Mouse (Mus musculus) lung, postnatal 25 days (tissue): ENCODE data around the gene Zfp87.

Source experiments
- DNase-seq: peaks from one replicate; pipeline ENCODE4 v3.0.0; 2022; ENCODE audit warnings: low spot score

Gene Zfp87

DNA sequence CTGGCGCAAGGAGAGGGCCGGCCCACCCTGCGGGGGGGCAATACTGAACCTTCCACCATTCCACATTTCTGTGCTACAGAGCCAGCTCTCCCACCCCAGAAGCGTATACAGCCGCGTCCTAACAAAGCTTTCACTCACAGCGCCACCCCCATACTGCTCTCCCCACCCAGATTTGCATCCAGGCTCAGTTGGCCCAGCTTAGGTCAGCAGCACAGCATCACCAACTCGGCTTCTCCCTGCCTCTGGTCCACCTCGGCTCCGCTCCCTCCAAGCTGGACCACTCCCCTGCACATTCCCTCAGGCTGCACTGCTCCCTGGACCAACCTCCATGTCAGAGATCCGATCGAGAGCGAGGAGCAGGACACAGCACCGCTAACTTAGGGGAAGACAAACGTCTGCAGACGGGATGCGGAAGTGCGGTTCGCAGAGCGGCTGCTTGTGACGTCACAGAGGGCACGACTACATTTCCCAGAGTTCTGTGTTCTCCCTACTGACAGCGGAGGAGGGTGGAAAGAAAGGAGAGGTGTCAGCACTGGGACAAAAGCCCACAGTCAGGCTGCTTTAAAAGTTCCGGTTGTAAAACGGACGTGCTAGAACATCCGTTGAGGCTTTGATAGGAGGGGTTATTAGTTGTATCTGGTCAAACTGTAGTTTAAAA is at the start of gene Zfp87, which contains the start of gene Gm26965:
Gene Zfp87, minus strand, starts transcription at position 425 of the 658 bp plus-strand sequence.
Gene Gm26965, minus strand, starts transcription at position 399 of the 658 bp plus-strand sequence.
- peak; percentile 97 for DNase-seq

DNA sequence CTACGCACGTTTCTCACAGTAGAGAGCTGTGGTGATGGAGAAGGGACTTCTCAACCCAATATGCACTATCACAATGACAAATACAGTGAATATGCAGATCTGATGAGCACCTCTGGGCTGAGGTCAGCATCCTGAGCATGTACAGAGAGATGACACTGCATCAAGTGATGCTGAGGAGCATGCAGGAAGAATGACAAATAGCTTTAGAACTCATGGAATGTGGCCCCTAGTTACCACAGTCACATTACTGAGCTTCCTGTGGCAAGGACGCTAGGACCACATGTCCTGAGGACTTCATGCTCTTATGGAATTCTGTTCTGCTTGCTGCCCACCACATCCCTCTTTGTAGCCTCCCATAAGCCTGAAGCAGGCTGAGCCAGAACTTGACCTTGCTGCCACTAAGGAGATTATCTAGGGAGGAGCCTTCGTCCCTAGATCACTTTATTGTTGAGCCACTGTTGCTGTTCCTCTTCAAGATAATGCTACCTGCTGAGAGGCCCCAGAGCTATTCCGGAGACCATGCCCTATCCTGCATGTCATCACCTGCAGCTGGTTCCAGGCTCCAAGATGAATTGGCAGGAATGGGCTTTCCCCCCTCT is 46.7 kb upstream of the Zfp87 start:
- no peak for DNase-seq

DNA sequence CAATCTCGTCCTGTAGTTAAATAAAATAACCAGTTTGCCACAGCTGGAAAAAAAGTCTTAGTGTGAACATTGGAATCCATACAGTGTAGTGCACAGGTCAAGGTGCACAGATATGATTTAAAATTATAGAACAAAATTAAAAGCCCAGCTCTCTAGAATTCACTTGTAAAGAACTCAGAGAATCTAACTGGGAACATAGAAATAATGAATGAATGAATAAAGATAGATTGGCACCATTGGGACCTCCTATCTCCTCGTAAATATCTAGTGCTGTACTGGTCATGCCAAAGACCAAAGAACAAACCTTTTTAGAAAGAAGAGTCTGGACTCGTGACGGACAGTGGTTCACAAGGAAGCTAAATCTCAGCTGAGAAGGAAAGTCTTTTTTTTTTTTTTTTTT is 27.8 kb upstream of the Zfp87 start, which contains the start of gene Zfp748:
Gene Zfp748, minus strand, starts transcription at position 101 of the 400 bp plus-strand sequence.
- no peak for DNase-seq

DNA sequence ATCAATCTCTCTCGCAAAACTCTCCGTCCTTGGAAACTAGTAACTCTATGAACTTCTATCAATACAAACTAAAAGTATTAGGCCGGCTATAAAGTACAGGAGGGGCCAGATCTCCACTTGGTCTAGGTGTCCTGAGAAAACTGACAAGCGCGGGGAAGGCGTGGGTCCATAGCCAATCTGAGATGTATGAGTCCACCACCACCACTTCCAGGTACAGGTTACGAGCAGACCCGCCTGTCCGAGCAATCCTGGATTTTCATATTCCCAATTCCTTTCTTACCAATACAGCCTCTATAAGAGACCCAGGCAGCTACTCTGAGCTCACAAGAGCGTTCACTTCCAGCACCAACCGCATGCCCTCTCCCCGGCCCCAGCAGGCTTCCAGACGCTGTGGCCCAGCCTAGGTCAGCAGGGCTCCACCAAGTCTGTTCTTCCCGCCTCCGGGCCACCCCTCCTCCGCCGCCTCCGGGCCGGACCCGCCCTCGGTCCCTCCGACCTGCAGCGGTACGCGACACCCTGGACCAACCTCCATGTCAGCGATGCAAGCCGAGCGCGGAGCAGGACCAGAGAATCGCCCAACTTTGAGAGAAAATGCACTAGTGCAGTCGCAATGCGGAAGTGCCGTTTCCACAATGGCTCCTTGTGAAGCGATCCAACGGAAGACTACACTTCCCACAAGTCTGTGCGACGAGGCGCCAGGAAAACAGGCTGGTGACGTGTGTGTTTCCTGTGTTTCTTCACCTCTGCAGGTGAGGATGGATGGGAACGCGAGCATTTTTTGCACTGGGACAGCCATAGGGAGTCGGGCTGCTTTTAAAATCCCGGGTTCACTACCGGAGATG is 26.7 kb upstream of the Zfp87 start:
- DNase-seq, result peak; percentile 91

DNA sequence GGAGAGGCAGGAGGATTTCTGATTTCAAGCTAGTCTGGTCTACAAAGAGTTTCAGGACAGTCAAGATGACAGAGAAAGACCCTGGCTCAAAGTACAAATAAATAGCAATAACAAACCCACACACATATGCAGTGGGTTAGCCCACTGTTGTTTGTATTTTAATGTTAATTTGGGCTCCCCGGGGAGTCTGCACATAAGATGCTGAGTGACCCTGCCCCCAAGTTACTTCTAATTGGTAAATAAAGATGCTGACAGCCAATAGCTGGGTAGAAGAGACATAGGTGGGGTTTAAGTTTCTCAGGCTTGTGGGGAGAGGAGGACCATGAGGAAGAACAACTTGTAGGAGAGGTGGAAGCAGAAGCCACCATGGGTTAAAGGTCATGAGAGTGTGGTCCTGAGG is 20.0 kb upstream of the Zfp87 start:
- no peak for DNase-seq

DNA sequence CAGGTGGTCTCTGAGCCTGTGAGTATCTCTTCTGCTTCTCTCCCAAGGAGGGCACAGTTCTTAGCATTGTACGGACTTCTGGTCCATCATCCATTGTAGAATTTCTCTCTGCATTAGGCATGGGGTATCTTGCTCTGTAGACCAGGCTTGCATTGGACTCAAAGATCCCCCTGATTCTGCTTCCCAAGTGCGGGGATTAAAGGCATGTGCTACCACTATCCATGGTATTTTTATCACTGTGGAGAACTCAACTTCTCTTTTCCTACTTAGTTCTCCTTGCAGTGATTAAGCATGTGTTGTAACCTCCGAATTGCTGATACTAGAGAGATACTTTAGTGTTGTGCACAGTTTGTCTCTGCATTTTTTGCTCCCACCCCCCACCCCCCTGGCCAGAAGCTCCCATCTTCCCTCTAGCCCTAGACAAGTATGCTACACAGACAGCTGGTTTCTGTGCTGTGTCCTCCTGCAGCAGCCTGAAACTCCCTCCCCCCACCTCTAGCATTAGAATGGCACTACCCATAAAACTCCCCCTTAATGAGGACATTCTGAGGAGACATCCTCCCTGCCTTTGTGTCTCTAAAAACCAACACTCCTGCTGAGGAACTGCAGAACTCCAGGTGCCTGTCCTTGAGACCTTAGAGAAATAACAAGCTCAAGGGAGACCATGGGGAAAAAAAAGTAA is 1.2 kb upstream of the Zfp87 start:
- no peak for DNase-seq

DNA sequence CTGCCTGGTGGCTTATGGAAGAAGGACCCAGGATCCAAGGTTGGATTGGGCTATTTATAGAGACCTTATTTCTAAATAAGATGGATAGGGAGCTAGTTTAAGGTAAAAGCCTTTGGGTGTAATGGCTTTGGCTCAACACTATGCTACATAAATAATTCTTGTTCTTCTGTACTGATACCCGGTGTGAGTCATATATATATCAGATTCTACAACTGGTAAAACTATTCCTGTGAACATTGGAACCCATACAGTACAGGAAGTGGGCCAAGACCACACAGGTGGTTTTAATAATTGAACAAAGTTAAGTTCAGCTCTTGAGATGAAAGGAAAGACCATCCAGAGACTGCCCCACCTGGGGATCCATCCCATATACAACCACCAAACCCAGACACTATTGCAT is 25.1 kb downstream of the Zfp87 start:
- DNase-seq, result no peak

DNA sequence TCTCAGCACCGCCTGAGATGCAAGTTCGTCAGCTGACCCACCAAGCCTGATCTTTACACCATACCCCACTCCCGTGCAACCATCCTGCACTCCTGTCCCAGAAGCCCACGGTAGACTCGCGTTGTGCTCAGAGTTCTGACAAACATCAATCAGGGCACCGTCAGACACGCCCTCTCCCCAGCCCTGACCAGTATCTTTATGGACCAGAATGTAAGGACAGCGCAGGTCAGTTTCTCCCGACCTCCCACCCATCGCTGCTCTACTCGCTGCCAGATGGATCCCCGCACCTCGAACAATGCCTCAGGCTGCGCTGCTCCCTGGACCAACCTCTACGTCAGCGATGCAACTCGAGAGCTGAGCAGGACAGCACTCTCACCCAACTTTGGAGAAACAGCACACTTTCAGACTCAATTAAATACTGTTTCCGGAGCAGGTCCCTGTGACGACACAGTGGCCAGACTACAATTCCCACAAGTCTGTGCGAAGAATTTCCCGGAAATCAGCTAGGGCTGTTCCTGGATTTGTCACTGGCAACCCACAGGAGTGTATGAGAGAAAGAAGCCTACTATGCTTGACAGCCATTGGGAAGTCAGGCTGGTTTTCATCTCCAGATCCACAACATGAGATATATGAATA is 25.8 kb downstream of the Zfp87 start, which contains the start of gene Zfp58:
Gene Zfp58, minus strand, starts transcription at position 472 of the 636 bp plus-strand sequence.
- DNase-seq, result peak; percentile 92

DNA sequence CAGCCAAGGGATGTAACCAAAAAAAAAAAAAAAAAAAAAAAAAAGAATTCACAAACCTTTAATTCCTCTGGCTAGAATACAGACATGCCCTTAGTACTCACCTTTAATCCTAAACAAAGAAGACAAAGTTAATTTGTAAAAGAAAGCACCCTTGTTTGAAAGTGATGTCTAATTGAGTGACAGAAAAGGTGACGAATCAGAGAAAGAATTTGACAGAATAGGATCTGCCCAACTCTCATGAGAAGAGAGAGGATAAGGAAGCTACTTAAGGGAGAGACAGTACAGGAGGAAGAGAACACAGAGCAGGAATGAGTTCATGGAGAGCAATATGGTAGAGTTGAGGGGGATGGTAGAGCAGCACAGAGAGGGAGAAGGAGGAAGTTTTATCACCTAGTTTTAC is 30.3 kb downstream of the Zfp87 start:
- no peak for DNase-seq

DNA sequence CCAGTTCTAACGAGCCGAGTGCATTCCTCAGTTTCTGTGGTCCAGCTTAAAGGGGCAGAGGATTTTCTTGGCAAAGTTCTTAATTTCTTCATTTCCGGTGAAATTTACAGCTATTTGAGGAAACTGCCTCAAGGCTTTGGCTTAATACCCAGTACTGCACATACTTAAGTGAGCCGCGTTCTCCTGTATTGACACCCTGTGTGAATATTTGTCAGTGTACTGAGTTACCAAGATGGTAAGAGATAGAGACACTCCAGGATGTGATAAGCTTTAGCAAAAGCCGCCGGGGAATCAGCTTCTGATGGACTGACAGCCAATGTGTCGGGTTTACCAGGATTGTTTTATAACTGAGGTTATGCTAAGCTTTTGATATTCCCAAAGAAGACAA is 41.6 kb downstream of the Zfp87 start:
- no peak for DNase-seq

DNA sequence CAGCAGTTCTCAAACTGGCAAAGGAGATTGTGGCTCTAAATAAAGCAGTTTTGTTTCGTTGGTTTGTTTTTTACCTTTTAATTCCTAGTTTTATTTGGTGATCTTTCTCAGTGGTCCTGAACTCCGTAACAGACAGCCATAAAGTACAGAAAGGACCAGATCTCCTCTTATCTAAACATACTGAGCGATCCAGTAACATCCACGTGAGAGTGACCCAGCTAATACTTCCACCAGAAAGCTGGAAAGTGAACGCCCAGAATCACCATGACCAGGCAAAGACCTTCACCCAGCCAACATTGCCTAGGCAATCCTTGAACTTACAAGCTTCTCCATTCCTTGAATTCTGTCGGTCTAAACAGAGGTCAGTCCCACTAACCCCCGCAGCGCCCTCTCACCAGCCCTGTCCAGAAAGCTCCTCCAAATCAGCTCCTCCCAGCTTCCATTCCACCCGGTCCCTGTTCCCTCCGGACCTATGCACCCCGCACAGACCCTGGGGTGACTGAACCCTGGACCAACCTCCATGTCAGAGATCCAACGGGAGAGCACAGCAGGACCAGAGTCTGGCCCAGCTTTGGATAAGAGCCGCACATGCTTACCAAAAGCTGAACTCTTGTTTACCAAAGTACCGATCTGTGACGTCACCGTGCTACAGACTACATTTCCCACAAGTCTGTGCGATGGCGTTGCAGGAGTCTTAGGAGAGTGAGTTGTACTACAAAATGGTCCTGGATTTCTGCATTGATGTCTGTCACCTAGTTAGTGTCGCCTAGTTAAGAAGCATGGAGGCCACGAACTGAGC is 42.2 kb downstream of the Zfp87 start, which contains the start of gene Zfp874b:
Gene Zfp874b, minus strand, starts transcription at position 634 of the 799 bp plus-strand sequence.
- DNase-seq, result peak; percentile 94

DNA sequence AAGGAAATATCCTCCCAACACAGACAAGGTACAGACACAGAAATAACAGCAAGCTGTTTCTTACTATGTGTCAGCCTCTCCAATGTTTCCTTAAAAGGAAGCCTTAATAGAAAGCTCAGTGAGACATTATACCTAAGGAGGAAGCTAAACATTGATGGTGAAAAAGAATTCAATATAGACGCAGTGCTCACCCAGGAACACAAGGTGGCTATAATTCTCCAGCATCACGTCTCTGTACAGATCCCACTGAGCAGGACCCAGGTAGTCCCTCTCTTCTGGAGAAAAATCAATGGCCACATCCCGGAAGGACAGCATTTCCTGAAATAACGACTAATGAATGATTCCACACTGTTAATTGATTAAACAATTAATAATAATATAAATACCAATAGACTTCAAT is 44.4 kb downstream of the Zfp87 start:
- DNase-seq, result no peak

DNA sequence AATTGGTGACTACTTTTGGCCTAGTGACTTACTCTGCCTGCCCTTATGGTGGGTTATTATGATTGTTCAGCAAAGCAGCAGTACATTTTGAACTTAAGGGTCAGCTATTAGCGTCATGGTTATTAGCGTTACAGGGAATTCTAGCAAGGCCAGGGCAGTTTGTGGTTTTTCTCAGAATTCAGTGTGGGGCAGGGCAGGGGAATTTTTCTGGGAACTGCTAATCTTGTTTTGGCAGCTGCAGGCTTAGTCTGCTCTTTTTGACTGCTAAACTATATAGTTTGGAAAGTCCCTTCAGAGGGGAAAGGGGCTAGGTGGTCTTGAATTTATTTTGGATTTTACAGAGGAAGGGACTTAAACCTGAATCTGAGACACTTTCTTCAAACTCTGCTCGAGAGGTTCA is 56.7 kb downstream of the Zfp87 start:
- no peak for DNase-seq
